Mouse (Mus musculus) kidney, adult 2 months (tissue): ENCODE results near the gene Pmepa1.

ENCODE experiments used
- CTCF ChIP-seq: fragments of 200-500 bp; conservative IDR thresholded peaks from 2 replicates; pipeline ENCODE4 v1.5.1; 2011; ENCODE audit warnings: low read depth, mild to moderate bottlenecking, control low read depth, low read length, moderate library complexity, mixed read lengths; ENCODE audit not compliant: insufficient read depth, insufficient read length
- POLR2A ChIP-seq: fragments of 200-500 bp; IDR thresholded peaks from one replicate; pipeline ENCODE4 v1.6.1; 2011; ENCODE audit warnings: low read depth, low read length, control low read depth

DNA sequence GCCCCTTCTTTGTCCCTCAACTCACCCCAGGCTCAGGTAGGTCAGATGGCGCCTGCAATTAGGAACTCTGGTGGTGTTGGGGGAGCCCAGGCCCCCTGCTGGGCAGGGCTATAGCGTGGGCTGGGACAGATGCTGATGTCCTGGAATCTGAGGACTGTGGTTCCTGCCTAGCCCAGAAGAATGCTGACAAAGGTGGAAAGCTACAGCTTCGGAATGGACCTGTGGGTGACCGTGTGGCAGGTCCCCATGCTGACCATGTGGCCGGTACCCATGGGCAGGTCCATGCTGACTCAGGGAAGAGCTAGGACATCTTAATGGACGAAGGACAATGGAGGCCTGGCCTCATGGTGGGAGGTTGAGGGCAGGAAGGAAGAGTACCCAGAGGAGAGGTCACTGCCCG lies 93.5 kb downstream of the Pmepa1 start:
- no peak for TF ChIP-seq CTCF
- no peak for TF ChIP-seq POLR2A
